Mouse (Mus musculus) gastrocnemius, postnatal 4 days (tissue): ENCODE data around the gene Reps1. TPM values are rescaled to one million over a fixed set of nuclear protein-coding genes. Genes with fewer than 3 reads are reported as not detected.
"Not testable (repeated sequence)": the region's sequence is repeated elsewhere in the genome, so short reads cannot be mapped to it uniquely, and the experiment has no call there.

Experiments used
- DNase-seq, 2 experiments: peaks; one replicate each; pipeline ENCODE4 v3.0.0; 2021 to 2022; ENCODE audit warnings: low spot score in 2 of 2, mixed read lengths in 2 of 2
- total RNA-seq, 2 experiments: library from RNA; stranded (reverse); gene quantifications; 2 replicates each; pipeline ENCODE4 v1.2.3; 2021

The Reps1 gene
- total RNA-seq, 2 experiments from 2014 or later, result 50.5 to 57.2 TPM

- no peak for DNase-seq
Measured at GRCm38 (mm10) chr10:18131666-18132650, 76.3 kb downstream of the Reps1 start.

- not testable (repeated sequence) for DNase-seq
Measured at GRCm38 (mm10) chr10:18138853-18139503, 83.3 kb downstream of the Reps1 start.

- no peak for DNase-seq
Measured at GRCm38 (mm10) chr10:18139615-18140014, 84.0 kb downstream of the Reps1 start.

GRCm38 (mm10) chr10:18141389-18141788, 85.7 kb downstream of the Reps1 start:
- no peak for DNase-seq

GRCm38 (mm10) chr10:18142231-18142630, 86.6 kb downstream of the Reps1 start:
- DNase-seq, result no peak

GRCm38 (mm10) chr10:18147224-18147623, 91.6 kb downstream of the Reps1 start:
- DNase-seq, result no peak

- DNase-seq, result no peak
Measured at GRCm38 (mm10) chr10:18162435-18162971, 106.8 kb downstream of the Reps1 start.

Other genes with a start within 250 kb of the Reps1 start
- 10 to 100 TPM; 23.0 to 27.5 TPM for gene Heca, start 107.8 kb upstream of the Reps1 start, total RNA-seq
- gene Abracl, start 32.6 kb upstream of the Reps1 start, total RNA-seq, result 10 to 100 TPM; 41.6 to 47.7 TPM
- gene Ect2l, start 155.0 kb downstream of the Reps1 start, total RNA-seq, result under 1 TPM; 0.21 to 0.22 TPM
- 1 to 10 TPM; 4.1 to 5.5 TPM for gene Ccdc28a, start 179.1 kb downstream of the Reps1 start, total RNA-seq